ENCODE assay signal across 8 mouse cellular contexts in the genomic region with DNA sequence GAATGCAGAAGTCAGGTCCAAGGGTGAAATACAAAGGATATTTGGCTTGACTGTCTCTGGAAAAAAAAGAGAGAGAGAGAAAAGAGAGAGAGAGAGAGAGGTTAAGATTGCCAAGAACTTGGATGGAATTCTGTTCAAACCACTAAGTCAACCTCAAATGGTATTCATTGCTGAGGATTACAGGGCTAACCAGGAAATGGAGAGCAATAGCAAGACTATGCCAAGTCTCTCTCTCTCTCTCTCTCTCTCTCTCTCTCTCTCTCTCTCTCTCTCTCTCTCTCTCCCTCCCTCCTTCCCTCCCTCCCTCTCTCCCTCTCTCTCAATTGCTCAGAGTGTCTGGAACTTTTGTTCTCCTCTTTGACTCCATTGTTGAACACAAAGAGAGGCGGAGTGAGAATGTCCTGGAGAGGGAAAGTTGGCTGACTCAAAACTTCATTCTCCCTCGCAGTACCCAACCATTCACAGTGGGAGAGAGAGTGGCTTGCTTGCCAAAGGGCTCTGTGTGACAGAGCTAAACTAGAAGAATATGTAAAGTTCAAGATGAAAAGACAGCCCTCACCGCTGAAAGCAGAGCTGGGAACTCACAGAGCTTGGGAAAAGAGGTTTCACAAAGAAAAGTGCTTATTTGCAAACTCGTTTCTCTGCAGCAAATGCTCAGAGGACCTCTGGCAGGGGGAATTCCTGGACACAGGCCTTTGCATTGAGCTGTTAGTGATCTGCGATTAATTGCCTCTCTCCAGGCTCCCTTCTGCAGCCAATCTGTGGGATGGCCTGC.
A peak's percentile ranks its signal among the peaks of the same experiment; 100 is the strongest.
DNase-seq lines count a peak whose midpoint lies in the region; ATAC-seq lines count a peak whose summit lies in the region.

No protein-coding gene starts in this region.

- no peak overlapping the region for H3K4me2 ChIP-seq in limb, embryonic 15.5 days

- peaks cover 29% of the 10 kb centered on the region for H3K4me1 ChIP-seq in limb, embryonic 15.5 days

- H3K27ac ChIP-seq in limb, embryonic 15.5 days = peak overlapping the region; percentile 90

- no peaks in the 10 kb centered on the region for H3K27me3 ChIP-seq in limb, embryonic 15.5 days

- H3K4me3 ChIP-seq in limb, embryonic 15.5 days = no peak overlapping the region

- peak; percentile 9 for DNase-seq in cerebellum, adult 9-10 months
- DNase-seq in cerebellum, postnatal 25 days = no peak
- peak; percentile 20 for DNase-seq in cerebellum, adult 9-11 months
- peak; percentile 13 to 25 for DNase-seq in frontal cortex, postnatal 36 days (ENCODE audit: low spot score in 2 of 2)
- peak; percentile 8 for DNase-seq in right cerebral cortex, postnatal 4 days

- 17% methylated on average over 5 of the region's 5 CpGs for WGBS in limb, embryonic 15.5 days

- peak; percentile 81 for ATAC-seq in limb, embryonic 15.5 days (ENCODE audit: insufficient number of reproducible peaks, low FRiP score, low TSS enrichment, low read depth)
- no peak for ATAC-seq in megakaryocyte progenitor cell, adult 5-6 weeks (replicated peaks; ENCODE audit: poor library complexity)
- ATAC-seq in inflammation-experienced regulatory T-cells, adult 6 months = no peak

- no peak overlapping the region for H3K9ac ChIP-seq in limb, embryonic 15.5 days

- no peaks in the 10 kb centered on the region for H3K9me3 ChIP-seq in limb, embryonic 15.5 days

- H3K36me3 ChIP-seq in limb, embryonic 15.5 days = no peaks in the 10 kb centered on the region

Comparison
In these comparisons a context has a peak if more than half of its experiments do, and no peak if none do; other contexts are left out.
1. DNase-seq: peak in cerebellum, adult 9-10 months (single experiment), cerebellum, adult 9-11 months (single experiment), frontal cortex, postnatal 36 days (2 of 2) and right cerebral cortex, postnatal 4 days (single experiment); none in cerebellum, postnatal 25 days (0 of 2).